Mouse (Mus musculus) small intestine, adult 2 months (tissue): ENCODE data around the gene Hivep2. TPM values are rescaled to one million over a fixed set of nuclear protein-coding genes. Genes with fewer than 3 reads are reported as not detected.

Experiments
- H3K27ac ChIP-seq: fragments of 200-500 bp; 2 replicates; pipeline ENCODE4 v1.5.1; 2012; ENCODE audit warnings: low read depth, low read length, control low read depth, inconsistent platforms; ENCODE audit not compliant: insufficient read depth
- H3K27me3 ChIP-seq: fragments of 200-500 bp; 2 replicates; pipeline ENCODE4 v1.6.1; 2012; ENCODE audit warnings: mild to moderate bottlenecking, moderate library complexity, low read length, inconsistent platforms; ENCODE audit not compliant: control insufficient read depth, insufficient read depth
- H3K36me3 ChIP-seq: fragments of 200-500 bp; 2 replicates; pipeline ENCODE4 v1.6.1; 2012; ENCODE audit warnings: mild to moderate bottlenecking, low read length, control low read depth, inconsistent platforms; ENCODE audit not compliant: control insufficient read depth, insufficient read depth
- H3K4me1 ChIP-seq: fragments of 200-500 bp; 2 replicates; pipeline ENCODE4 v1.6.1; 2012; ENCODE audit warnings: low read length, inconsistent platforms, mixed read lengths; ENCODE audit not compliant: control insufficient read depth, insufficient read depth, insufficient read length
- H3K4me3 ChIP-seq: fragments of 200-500 bp; 2 replicates; pipeline ENCODE4 v1.5.1; 2012; ENCODE audit warnings: low read depth, mild to moderate bottlenecking, control low read depth, inconsistent platforms, low read length, moderate library complexity
- CTCF ChIP-seq: fragments of 200-500 bp; IDR thresholded peaks from 2 replicates; pipeline ENCODE4 v1.5.1; 2012; ENCODE audit warnings: low read depth, mild to moderate bottlenecking, control low read depth, inconsistent platforms, low read length, moderate library complexity, mixed read lengths; ENCODE audit not compliant: insufficient replicate concordance, insufficient read length; ENCODE audit errors: extremely low read depth
- POLR2A ChIP-seq: fragments of 200-500 bp; IDR thresholded peaks from 2 replicates; pipeline ENCODE4 v1.6.1; 2012; ENCODE audit warnings: low read depth, mild to moderate bottlenecking, control low read depth, inconsistent platforms, low read length, moderate library complexity
- WGBS: fragments of 180-500 bp; shearing (Covaris S2); methylation state at CpG from one replicate; pipeline ENCODE4 v1.1.7; 2018; 5-methylcytosine and 5-hydroxymethylcytosine counted together
- polyA plus RNA-seq: library from polyadenylated mRNA; depleted of rRNA; stranded (reverse); fragments of >200 nt; gene quantifications from 2 replicates; pipeline ENCODE4 v1.2.3, GENCODE M21; 2012

Hivep2 gene
- polyA plus RNA-seq, 1 experiment, result 4.2 TPM

DNA sequence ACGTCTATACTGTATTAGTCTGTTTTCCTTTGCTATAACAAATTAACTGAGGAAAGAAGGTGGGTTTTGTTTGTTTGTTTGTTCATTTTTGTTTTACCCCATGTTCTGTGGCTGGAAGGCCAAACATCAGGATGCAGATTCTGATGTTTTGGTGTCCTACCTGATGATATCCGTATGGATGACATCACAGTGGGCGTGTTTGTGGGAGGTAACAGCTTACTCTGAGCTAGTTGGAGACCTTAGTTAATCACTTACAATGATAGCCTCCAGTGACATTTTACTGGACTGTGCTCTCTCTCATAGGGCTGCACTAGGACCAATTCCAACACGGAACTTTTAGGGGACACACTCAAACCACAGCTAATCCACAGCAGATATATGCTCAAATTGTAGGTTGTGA is 128.2 kb downstream of the Hivep2 start:
- TF ChIP-seq CTCF (no peak), POLR2A (no peak)
- WGBS, result 71% methylated on average over 4 of the region's 4 CpGs
- Histone ChIP-seq H3K4me1 (no peaks in the 10 kb centered on the region), H3K27me3 (no peaks in the 10 kb centered on the region), H3K4me3 (no peak overlapping the region), H3K36me3 (no peaks in the 10 kb centered on the region), H3K27ac (no peak overlapping the region)

DNA sequence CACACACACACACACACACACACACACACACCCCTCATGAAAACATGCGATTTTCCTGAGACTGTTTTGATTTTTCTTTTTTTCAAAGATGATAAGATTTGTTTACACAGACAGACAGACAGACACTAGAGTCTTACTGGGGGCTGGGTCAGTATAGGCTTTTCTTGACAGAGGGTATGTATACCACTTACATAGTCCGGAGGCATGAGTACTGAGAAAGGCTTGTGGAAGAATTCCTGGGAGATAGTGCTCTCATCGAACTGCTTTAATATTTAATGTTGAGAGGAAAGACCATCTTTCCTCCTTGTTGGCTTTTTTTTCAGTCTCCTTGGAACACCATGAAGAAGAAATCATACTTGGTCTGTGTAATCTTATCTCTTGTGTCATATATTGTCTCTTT is 130.2 kb downstream of the Hivep2 start:
- H3K4me1 ChIP-seq, result no peaks in the 10 kb centered on the region

DNA sequence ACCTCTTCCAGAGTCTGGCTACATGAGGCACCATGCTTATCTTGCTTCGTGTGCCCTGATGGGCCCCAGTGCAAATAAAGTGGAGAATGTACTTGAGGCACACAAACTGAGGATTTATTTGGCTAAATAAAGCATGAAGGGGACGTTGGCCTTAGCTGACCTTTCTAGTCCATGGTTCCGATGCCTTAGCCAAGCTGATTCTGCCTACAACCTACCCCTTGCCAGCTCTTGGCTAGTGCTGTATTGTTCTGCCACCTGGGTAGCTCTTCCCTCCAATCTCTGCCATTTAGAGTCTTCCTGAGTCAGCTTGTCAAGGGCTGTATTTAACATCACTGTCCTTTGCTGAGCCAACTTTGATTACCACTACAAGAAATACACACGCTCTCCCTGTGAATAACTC is 133.3 kb downstream of the Hivep2 start:
- 74% methylated on average over 4 of the region's 4 CpGs for WGBS
- TF ChIP-seq POLR2A (no peak), CTCF (no peak)
- Histone ChIP-seq H3K36me3 (peaks cover 1% of the 10 kb centered on the region; the same call in 1 of the 2 replicates), H3K27me3 (no peaks in the 10 kb centered on the region), H3K4me1 (no peaks in the 10 kb centered on the region), H3K4me3 (no peak overlapping the region), H3K27ac (no peak overlapping the region)

More for the DNA sequence above, 130.2 kb downstream of the Hivep2 start:
- Histone ChIP-seq H3K4me3 (no peak overlapping the region), H3K36me3 (0 out of 2 replicates have a peak, but pooled peaks cover 1% of the 10 kb centered on the region), H3K27ac (no peak overlapping the region), H3K27me3 (no peaks in the 10 kb centered on the region)
- TF ChIP-seq POLR2A (no peak), CTCF (no peak)
- 74% methylated on average over 3 of the region's 3 CpGs for WGBS

- WGBS, result 84% methylated on average over 8 of the region's 8 CpGs
Measured at GRCm38 (mm10) chr10:14100041-14100440, 134.2 kb downstream of the Hivep2 start.

DNA sequence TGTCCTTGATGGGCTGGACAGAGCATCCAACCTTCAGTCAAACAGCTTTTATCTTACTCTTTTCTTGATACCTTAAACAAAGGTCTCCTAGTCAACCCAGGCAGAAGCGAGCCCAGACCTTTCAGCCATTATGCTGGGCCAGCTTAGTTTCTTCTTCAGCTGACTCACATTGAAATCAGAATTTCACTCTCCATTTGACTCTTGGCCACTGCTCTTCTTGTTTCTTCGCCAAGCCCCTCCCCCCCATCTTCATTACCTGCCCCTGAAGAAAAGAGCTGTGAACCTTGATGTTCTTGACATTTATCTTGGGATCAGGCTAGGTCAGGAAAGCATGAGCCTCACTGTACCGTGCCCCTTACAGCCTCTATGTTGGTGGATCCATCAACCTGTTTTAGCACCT is 135.0 kb downstream of the Hivep2 start:
- Histone ChIP-seq H3K4me1 (no peaks in the 10 kb centered on the region), H3K27ac (no peak overlapping the region), H3K4me3 (no peak overlapping the region), H3K36me3 (peaks cover 1% of the 10 kb centered on the region; the same call in 1 of the 2 replicates), H3K27me3 (no peaks in the 10 kb centered on the region)
- TF ChIP-seq CTCF (no peak), POLR2A (no peak)
- 84% methylated on average over 3 of the region's 3 CpGs for whole genome bisulfite sequencing

More at GRCm38 (mm10) chr10:14100041-14100440, 134.2 kb downstream of the Hivep2 start:
- Histone ChIP-seq H3K4me3 (no peak overlapping the region), H3K27me3 (no peaks in the 10 kb centered on the region), H3K36me3 (peaks cover 1% of the 10 kb centered on the region; the same call in 1 of the 2 replicates), H3K4me1 (no peaks in the 10 kb centered on the region), H3K27ac (no peak overlapping the region)
- TF ChIP-seq CTCF (no peak), POLR2A (no peak)

DNA sequence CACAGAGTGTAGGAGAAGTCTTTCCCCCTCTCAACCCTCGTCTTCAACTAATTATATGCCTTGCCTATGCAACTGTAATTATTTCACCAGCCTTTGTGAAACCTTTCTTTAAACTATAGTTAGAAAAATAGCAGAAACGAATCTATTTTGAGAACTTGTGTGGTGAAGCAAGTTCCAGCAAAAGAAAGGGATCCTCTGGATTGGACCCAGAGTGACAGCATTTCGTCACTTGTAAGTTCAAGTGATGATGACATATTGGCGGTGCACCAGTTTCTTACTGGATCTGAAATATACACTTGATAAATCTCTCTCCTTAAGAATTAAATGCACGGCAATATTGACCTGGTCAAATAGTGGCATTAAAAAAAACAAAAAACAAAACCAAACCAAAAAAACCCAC is 136.1 kb downstream of the Hivep2 start:
- WGBS, result 90% methylated on average over 5 of the region's 5 CpGs
- no peaks in the 10 kb centered on the region for H3K4me1 ChIP-seq
- H3K27ac ChIP-seq, result no peak overlapping the region
- H3K4me3 ChIP-seq, result no peak overlapping the region
- H3K36me3 ChIP-seq, result peaks cover 1% of the 10 kb centered on the region; the same call in 1 of the 2 replicates
- TF ChIP-seq CTCF, result no peak
- no peak for TF ChIP-seq POLR2A
- no peaks in the 10 kb centered on the region for H3K27me3 ChIP-seq

GRCm38 (mm10) chr10:14107980-14108671 is 142.3 kb downstream of the Hivep2 start:
- no peak overlapping the region for H3K27ac ChIP-seq
- no peaks in the 10 kb centered on the region; the same call in 1 of the 2 replicates for H3K36me3 ChIP-seq
- 63% methylated on average over 7 of the region's 7 CpGs for WGBS
- H3K27me3 ChIP-seq, result no peaks in the 10 kb centered on the region
- TF ChIP-seq CTCF (no peak), POLR2A (no peak)
- H3K4me1 ChIP-seq, result no peaks in the 10 kb centered on the region
- no peak overlapping the region for H3K4me3 ChIP-seq

- no peak for TF ChIP-seq POLR2A
- no peak for TF ChIP-seq CTCF
- Histone ChIP-seq H3K36me3 (no peaks in the 10 kb centered on the region), H3K4me3 (no peak overlapping the region), H3K27ac (no peak overlapping the region), H3K4me1 (no peaks in the 10 kb centered on the region), H3K27me3 (no peaks in the 10 kb centered on the region)
- WGBS, result 67% methylated on average over 4 of the region's 4 CpGs
Measured at GRCm38 (mm10) chr10:14115846-14116245, 150.0 kb downstream of the Hivep2 start.
